Mouse (Mus musculus): ENCODE data around the gene Lamc2. TPM values are rescaled to one million over a fixed set of nuclear protein-coding genes. Genes with fewer than 3 reads are reported as not detected.

The Lamc2 gene
- 10 to 100 TPM in 1 of 4 experiments, 1 to 10 TPM in 3; 8.3 to 10.1 (median 8.7) TPM for total RNA-seq (2022)

DNA sequence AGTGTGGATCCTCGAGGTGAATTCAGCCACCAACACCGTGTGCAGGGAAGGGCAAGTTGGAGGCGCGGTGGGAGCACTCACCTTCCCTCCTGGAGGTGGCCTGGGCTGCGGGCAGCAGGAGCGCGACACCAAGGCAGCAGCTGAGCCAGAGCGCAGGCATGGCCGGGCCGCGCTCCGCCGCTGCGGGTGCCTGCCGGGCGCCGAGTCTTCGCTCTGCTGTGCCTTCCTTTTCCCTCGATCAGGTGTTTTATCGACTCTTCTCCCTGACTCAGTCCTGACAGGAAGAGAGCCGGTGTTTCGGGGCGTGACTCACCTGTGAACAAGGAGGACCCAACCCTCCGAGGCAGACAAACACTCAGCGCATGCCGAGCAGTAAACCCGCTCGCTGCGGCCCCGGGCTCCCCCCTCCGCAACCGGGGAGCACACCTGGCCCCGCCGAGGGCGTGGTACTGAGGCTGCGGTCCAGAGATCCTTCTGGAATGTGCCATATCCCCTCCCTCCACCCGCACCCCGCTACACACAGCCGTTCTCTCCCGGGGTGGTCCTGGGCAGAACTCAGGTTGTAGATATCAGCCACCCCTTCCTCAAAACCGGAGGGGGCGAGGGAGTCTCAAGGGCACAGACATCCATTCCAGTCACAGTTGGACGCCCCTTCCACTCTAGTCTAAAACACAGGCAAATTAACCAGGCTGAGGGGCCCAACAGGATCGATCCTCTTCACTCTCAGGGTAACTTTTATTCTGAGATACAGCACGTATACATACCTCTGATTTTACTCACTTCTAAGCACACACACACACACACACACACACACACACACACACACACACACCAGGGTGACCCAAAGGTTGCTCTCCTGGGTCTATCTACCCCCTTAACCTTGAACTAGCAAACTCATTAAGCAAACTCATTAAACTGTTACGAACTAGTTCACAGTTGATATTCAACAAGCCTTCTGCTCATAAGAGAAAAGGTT is at the start of gene Lamc2:
Lamc2 (minus strand) TSS at position 620 of the 976 bp plus-strand sequence.
- peak in 1 of 2 experiments; percentile 12 for DNase-seq (ENCODE audit: low spot score in 2 of 2)

DNA sequence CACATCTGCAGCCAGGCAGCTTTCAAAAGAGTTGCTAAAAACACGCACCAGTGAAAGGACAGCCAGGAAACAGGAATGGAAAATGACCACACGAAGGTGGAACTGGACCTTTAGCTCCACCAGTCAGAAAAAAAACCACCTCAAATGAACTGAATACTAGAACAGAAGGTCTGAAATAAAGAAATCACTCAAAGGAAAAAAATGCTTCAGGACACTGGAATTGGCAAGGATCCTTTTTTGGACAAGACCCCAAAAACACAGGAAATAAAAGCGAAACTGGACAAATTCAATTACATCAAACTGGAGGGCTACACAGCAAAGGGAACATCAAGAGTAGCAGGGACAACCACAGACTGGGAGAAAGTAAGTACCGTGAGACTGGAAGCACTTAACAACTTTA is 49.3 kb upstream of the Lamc2 start:
- DNase-seq (ENCODE audit: low spot score in 2 of 2) = no peak

DNA sequence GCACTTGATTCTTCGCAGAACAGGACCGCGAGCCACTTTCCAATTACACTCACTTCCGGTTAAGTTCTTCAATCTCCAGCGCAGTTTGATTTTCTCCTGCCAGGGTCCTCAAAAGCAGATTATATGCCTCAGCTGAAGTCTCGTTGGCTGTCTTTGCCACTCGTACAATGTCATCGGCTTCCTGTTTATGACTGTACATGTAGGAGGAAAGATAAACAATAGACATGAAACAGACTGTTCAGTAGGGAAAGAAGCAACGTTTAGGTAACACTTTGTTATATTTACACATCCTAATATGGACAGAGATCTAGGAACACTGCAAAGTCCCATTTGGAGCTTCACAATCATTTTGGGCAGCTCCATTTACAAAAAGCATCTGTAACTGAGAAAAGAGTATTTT is 45.4 kb upstream of the Lamc2 start:
- DNase-seq (ENCODE audit: low spot score in 2 of 2) = no peak

DNA sequence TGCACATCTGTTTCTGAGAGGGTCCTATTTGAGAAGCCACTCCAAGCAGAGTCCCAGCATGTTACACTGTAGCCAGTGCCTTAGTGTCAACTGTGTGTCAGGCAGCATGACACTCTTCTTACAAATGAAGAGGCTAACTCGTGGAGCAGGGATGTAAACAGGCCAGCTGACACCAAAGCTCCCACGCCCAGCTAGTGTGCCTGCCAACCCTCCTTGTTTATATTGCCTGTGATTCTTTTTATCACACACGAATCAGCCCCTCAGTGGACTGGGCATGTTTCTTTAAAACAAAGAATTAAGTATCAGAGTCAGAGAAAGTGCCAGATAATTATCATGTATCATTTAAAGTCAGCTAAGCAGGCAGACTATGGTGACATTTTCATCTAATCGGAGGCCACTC is 41.7 kb upstream of the Lamc2 start:
- DNase-seq (ENCODE audit: low spot score in 2 of 2) = no peak

DNA sequence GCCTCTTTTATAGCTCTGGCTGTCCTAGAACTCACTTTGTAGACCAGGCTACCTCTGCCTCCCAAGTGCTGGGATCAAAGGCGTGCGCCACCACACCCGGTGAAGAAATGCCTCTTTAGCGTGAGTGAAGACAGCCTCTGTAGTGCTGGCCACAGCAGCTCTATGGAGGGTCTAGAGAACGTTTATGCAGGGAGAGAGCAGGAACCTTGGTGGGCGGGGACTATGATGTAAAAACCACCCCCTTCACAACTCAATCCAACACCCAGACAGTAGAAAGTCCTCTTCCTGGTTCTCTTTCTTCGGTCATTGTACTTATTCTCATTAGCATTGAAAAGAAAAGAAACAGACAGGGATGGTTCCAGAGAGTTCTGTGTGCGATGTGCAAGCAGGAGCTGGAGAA is 40.8 kb upstream of the Lamc2 start:
- no peak for DNase-seq (ENCODE audit: low spot score in 2 of 2)

DNA sequence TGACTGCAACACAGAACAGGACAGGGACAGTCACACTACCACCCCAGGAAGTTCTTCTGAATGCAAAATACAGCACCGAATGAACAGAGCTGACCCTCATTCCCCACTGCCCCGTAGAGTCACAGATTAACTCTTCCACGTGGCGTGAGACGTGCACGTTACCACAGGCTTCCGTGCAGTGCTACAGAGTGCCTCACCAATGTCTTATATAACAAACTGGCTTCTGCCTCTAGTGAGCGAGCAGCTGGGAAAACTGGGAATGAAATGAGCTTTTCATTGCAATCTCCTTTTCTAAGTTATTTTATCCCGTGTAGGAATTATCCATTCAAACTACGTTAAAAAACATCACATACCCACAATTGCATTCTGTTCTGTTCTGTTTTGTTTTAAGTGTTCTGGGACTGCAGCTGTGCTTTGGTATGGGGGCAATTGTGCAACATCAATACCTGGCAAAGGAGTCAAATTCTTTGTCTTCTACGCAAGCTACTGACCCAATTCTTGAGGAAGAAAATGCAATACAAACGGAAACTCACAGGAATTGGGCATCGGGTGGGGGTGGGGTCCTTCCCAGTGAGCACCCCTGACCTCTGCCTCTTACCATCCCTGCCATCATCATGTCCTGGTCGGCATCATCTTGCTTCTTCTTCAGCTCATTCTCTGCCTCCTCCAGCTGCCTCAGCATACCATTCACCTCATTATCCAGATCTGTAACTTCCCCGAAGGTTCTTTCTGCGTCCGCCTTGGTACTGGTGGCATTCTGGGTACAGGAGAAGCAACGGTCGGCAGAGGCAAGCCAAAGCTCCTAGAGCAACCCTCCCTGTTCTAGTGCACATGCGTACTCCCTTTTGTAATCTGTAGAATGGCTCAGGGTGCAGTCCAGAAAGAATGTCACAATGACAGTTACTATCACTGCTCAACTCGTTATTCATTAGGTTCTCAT is 39.8 kb upstream of the Lamc2 start:
- peak in 1 of 2 experiments; percentile 28 for DNase-seq (ENCODE audit: low spot score in 2 of 2)

DNA sequence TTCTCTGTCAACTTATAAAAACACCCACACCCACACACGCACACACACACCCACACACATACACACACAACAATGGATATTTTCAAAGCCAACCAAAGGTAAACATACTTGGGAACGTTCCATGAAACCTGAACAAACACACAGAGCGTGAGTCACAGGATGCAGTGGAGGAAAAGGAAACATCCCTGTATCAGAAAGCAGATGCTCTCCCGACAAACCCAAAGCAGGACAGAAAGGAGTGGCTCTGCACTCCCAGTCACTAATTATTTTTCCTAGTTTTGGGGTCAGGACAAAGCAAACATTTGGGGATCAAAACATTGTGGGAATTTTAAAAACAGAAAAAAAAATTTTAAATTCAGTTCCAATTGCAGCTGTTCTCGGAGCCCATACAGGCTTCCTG is 38.1 kb upstream of the Lamc2 start:
- no peak for DNase-seq (ENCODE audit: low spot score in 2 of 2)

DNA sequence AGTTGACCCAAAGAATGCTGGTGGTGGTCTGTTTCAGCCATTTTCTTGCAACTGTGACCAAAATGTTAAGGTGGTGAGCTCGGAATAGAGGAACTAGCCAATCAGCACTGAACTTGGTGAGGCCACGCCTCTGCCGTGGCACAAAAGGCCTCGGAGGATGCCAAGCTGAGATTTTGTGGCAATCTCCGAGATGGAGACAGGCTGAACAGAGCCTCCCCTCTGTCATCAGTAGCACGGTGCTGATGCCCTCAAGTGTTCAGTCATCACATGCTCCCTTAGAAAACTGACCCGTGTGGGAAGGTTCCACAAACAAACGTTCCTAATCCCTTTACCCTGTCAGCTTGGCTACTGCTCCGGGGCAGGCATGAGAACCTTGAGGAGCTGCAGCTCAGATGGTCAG is 33.1 kb upstream of the Lamc2 start:
- no peak for DNase-seq (ENCODE audit: low spot score in 2 of 2)

DNA sequence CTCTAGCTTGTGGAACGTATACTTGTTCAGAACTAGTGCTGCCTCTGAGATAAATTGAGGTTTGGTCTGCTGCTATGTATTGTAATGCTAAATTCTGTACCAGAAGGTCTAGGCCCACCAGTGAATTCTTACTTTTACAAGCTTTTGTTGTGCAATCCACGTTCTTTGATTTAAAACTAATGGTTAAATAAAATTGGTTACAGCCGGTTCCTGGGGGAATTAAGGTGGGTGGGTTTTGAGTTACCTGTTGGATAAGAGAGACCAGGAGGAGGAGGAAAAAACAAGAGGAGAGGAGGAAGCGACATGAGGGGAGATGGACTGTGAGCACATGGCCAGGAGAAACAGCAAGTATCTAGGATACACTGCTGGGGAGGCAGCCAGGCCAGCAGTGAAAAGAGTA is 30.3 kb upstream of the Lamc2 start:
- DNase-seq (ENCODE audit: low spot score in 2 of 2) = no peak

DNA sequence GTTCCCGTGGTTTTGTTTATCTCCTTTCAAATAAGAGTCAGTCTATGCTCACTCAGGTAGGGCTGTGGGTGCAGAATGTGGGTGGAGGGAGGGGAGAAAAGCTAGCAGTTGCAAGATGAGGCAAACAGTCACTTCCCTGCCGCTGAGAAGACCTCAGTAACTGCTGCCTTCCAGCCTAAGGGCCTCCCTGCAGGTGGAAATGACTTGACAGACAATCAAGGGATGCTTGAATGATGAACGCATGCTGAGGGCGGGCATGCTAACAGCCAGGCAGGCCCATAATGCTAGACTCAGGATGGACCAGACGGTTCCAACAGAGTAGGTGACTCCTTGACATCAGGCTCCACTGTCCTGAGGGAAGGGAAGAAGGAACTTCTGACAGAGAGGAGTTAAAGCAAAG is 29.4 kb upstream of the Lamc2 start:
- no peak for DNase-seq (ENCODE audit: low spot score in 2 of 2)

DNA sequence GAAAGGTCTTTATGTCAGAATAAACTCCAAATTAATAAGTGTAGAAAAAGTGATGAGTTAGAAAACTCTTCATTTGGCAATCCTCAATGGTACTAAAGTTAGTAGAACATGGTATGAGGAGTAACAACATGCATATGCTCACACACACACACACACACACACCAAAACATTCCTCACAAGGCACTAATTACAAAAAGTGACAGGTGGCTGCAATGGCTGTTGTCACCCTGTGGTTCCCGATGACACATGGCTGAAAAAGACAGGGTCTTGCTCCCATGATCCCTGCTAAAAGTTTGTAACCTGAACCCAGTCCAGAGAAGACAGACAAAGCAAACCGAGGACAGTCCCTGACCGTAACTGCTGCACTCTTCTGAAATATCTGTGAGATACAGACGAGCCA is 24.7 kb upstream of the Lamc2 start:
- DNase-seq (ENCODE audit: low spot score in 2 of 2) = no peak

DNA sequence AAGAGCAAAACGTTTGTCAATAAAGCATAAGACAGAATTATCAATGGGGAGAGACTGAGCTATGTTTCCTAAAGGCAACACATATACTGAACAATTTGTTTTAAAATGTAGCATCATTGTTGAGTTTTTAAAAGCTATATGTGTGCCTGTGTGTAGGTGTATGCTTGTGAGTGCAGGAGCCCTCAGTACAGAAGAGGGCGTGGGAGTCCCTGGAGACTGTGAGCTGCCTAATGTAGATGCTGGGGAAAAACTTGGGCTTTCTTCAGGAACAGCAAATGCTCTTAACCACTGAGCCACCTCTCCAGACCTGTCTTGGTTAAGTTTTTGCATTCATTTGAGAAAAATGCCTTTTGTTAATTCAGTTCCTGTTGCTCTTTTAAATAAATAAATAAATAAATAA is 24.0 kb upstream of the Lamc2 start:
- DNase-seq (ENCODE audit: low spot score in 2 of 2) = no peak

DNA sequence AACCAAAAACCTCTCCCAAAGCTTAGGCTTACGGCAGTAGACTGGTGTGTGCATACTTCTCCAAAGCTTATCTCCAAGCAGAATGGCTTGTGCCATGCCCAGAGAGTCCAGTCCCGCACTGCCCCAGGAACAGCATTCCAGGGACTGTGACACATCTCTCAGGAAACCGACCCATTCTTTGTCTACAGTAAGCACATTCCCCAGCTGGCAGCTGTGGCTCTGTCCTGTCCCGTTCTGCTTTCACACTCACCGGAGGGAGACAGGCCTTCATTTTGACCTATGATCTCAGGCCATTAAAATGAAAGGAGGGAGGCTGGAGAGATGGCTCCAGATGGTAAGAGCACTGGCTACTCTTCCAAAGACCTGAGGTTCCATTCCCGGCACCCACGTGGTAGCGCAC is 15.9 kb upstream of the Lamc2 start:
- DNase-seq (ENCODE audit: low spot score in 2 of 2) = no peak

DNA sequence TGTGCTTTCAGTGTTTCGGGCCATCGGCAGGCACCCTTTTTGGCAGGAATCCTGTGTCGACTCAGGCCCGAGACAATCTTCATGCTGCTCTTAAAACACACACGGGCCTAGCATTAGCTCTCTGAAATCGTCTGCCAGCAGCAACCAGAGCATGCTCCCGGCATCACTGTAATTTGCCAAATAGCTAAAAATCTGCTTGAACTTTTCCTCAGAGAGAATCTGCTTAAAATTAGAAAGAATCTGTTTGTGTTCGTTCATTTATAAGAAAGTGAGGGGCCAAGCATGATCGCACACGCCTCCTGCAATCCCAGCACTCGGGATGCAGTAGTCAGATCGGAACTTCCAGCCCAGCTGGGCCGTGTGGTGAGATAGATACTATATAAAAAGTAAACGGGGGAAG is 15.2 kb upstream of the Lamc2 start:
- no peak for DNase-seq (ENCODE audit: low spot score in 2 of 2)

DNA sequence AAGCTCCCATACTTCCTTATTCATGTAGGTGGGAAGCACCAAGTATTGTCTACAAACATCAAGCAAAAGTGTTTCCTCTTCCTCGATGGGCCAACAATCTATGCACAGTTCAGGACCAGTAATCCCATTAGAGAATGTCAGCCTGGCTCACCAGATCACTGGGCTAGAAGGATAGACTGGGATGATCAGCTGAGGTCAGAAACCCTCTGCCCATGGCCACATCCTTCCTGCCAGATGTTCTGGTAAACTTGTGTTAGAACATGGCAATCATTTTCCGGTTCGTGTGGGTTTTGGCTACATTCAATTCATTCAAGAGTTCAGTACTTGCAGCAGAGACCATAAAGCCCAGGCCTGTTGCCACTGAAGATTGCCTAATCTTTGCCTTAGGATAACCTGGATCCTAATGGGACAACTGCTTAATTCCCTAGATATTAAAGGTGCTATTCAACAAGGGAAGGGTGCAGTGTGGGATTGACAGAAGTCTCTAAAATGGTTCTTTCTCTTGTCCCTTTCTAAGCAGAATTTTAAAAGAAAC is 11.1 kb upstream of the Lamc2 start:
- DNase-seq (ENCODE audit: low spot score in 2 of 2) = no peak

DNA sequence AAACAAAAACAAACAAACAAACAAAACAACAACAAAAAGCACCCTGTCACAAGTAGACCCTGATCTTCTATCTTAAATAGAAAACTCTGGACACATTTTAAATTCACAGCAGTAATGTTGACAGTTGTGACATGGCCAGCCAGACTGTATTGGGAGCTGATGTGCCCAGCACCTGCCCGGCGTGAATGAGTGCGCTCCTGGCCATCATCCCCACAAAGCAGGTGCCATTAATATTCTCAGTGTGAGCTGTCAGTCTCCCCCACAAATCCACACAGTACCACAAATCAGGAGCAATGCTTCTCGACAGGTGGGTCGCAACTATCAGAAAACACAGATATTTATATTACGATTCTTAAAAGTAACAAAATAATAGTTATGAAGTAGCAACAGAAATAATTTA is 6.7 kb upstream of the Lamc2 start:
- DNase-seq (ENCODE audit: low spot score in 2 of 2) = no peak

DNA sequence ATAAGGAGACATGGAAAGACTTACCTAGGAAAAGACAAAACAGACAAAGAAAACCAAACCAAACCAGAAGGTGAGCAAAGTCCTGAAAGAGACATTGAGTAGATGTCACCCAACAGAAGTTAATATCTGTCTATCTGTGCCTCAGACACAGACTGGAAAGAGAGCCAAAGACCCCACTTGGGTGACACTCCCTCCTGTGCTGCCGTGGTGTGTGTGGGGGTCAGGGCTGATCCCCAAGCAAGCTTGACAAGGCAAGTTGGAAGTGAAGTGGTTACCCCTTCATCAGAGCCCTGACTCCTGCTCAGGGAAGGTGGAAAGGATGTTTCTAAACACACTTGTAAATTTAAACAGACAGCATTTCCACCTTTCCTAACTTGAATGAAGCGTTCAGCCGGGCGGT is 6.1 kb upstream of the Lamc2 start:
- DNase-seq (ENCODE audit: low spot score in 2 of 2) = no peak

DNA sequence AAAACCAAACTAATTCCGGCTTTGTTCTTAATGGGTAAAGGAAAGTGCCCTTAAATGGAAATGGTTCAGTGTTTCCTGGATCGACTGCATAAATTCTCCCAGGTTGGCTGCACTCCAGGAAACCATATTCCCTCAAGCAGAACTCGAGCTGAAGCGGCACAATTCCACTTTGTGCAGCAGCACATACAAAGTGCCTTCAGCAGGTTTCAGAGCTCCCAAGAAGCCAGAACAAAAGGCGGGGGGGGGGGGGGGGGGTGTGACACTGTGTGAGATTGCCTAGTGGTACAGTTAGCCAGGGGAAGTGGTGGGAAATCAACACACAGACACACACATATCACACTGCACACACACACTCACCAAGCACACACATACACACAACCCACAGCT is 5.7 kb upstream of the Lamc2 start:
- no peak for DNase-seq (ENCODE audit: low spot score in 2 of 2)

DNA sequence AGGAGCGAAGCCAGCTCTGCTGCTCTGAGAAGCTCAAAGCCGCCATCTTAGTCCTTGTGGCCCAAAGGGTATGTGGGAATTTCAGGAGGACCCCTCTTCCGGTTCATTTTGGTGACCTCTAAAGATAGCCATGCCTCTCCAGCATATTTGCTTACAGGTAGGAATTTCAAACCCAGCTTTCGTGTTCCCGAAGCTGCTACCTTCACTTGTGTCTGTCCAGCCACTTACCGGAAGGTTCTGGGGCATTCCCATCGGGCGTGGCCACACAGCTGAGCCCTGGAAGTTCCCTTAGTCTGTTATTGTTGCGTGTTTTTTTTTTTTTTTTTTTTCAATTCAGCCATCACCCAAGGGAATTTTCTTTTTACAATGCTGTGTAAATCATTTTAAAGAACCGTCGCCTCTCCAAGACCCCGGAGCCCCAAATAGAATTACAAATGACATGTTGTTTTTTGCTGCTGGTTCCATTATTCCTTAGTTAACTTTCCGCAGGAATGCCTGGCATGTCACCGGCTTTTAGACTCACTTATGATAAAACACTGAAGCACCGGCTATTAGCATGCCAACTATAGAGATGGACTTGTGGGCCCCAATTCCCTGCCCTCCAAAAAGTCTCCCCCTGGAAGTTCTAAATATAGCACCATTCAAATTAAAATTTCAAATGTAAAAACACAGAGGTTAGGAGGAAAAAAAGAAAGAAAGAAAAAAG is 5.1 kb upstream of the Lamc2 start:
- no peak for DNase-seq (ENCODE audit: low spot score in 2 of 2)

DNA sequence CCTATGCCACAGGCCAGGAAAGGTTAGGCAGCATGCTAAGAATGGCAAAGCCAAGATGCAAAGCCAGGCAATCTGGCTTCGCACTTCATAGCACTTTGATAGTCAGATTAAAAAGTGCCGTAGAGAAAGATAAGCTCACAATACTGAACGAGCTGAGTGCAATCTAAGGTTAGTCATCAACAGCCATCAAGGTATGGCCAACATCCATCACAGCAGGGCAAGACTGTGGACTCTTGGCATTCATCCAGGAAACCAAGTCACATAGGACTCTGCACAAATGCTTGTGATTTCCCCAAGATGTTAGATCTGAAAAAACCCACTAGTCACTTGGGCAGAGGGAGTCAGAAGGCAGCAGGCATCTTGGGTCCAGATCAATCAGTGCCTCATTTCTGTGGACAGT is 1.8 kb upstream of the Lamc2 start:
- DNase-seq (ENCODE audit: low spot score in 2 of 2) = no peak

DNA sequence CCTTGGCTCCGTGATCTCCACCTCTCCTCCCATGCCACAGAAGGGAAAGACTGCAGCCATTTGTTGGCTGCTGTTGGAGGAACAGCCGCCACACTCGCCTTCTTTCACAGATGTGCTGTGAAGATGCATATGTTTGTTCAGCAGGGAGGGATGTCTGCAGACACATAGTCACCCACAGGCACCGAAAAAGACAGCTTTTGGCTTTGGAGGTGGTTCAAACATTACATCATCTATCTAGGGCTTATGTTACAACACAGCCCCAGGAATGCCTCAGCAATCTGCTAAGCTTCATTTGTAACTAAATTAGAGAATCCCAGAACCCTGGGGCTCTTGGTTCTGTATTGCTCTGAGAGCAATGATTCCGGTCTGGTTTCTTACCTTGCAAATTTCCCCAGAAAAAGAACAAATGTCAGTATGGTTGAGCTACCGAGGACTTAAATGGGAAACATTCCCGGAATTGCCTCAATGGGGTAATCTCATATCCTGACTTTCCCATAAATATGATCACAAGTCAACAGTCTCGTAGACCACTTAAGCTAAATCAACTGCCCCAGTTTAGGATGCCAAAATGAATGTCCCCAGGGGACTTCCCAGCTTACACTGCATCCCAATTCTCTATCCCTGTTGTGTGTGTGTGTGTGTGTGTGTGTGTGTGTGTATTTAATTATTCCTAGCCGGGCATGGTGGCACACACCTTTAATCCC is 5.5 kb downstream of the Lamc2 start:
- DNase-seq (ENCODE audit: low spot score in 2 of 2) = peak; percentile 15 to 85

All from left cerebral cortex, adult 8-10 months (tissue).